Mouse (Mus musculus) telencephalon, adult 2 months (tissue): Measurements from ENCODE around the gene Synj2.

Source experiments
- DNase-seq: peaks from one replicate; pipeline ENCODE4 v3.0.0-alpha.2; 2011; ENCODE audit warnings: low read depth, low spot score

Synj2 gene

DNA sequence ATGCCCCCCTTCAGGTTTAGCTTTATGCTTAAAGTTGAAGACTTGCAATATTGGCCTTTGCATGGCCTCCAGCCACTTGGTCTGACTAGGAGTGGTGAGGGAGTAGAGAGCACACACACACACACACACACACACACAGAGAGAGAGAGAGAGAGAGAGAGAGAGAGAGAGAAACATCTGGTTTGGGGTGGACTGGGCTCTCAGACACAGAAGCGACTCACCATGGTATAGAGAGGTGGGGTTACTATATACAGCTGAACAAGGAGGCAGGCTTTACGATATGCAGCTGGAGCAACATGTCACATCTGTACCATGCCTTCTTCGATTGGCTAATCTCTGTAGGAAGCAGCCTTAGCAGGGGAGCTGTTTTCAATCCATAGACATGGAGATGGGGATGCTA, 5.4 kb upstream of the Synj2 start:
- no peak for DNase-seq

GRCm38 (mm10) chr17:5936276-5936675, 4.8 kb upstream of the Synj2 start:
- DNase-seq = no peak

DNA sequence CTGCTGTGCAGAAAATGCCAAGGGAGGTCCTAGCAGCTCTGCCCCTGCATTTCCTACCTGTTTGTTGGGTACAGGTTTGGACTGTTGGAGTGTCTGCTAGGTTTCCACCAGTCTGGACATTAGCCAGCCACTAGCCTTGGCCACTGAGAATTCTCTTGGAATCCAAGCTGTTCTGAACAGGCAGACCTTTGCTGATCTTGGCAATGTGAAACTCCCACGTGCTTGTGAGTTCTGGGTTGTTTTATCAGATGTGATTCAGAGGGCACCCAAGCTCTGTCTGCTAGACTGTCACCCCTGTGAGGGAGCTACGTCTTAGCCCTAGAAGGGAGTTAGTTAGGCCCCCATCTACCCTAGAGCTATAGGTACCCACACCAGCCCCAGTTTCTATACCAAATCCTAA, 3.6 kb upstream of the Synj2 start:
- no peak for DNase-seq

GRCm38 (mm10) chr17:5939871-5940270, 1.2 kb upstream of the Synj2 start:
- DNase-seq = no peak

DNA sequence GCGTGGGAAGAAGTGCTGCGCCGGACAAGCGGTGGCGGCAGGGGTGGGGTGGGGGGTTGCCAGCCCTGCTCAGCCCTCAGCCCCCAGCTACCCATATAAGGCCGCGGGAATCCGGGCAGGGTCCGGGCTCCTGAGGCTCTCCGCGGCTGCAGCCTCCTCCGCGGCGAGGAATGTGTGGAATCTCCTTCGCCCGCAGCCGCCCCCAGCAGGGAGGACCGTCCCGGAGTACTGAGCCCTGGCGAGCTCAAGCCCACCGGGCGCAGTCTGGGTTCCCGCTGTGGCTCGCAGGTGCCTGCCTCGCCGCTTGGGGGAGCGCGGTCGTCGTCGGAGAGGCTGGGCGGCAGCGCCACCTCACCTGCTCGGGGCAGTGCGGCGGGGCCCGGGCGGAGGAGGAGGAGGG, 288 bp upstream of the Synj2 start:
- DNase-seq = no peak

- DNase-seq = no peak
These were observed 1.1 kb downstream of the Synj2 start for GRCm38 (mm10) chr17:5942156-5942555.

GRCm38 (mm10) chr17:5943053-5943452, 2.0 kb downstream of the Synj2 start:
- DNase-seq = no peak

DNA sequence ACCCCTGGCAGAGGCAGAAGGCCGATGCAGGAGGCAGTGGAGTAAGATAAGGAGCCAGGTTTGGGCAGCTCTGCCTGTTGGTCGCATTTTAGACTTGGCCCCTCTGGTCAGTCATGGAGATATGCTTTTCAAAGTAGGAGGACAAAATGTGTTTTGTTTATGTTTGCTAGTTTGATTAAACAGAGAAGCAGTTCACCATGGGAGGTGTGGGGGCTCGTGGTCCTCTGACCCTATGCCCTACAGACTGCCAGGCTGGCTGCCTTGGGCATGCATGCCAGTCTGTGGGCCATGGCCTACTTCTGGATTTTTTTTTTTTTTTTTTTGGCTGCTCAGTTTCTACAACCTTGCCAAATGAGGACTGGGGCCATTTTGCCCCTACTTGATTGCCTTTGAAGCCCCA, 6.0 kb downstream of the Synj2 start:
- no peak for DNase-seq

- no peak for DNase-seq
These were observed 11.4 kb downstream of the Synj2 start for GRCm38 (mm10) chr17:5952455-5952854.

DNA sequence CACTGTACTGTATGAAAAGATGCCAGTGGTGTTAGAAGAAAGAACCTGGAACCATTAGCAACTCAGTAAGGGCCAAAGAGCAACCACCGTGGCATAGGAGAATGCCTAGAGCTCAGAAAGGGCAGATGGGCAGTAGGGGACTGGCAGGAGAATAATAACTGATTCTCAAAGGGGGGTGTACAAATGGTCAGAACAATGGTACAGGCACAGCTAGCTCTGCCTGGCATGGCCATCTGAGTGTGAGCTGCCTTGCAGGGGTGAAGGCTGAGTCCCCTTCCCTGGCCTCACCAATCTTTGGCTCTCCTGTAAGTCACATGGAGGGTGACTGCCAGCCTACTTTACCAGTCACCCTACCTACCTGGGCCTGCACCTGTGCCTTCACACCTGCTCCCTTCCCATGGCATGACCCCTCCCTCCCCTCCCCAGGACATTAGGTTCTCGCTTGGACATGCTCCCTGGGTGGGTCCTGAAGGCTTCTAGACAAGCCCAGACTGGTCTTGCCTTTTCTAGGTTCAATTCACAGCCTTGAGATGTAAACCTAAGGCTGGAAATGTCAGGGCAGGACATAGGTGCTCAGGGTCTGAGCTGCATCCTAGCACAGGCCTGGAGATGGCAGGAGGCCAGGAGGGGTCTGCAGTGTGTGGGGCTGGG, 15.4 kb downstream of the Synj2 start:
- no peak for DNase-seq

DNA sequence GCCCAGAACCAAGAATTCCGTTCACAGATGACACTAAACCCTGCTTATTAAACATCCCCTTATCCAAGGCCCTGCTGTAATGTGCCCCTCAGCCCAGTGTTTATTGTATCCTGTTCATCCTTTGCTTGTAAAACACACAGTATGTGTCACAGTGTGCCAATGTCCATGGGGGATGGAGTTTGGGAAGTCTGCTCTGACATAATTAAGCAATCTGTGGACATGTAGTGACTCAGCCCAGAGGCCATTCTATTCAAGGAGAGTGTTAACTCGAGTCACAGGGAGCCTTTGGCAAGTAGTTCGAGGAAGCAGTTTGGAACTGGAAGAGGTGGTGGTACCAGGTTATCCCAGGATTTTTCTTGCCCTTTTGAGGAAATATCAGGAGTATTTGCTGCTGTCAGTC, 16.0 kb downstream of the Synj2 start:
- DNase-seq = no peak

DNA sequence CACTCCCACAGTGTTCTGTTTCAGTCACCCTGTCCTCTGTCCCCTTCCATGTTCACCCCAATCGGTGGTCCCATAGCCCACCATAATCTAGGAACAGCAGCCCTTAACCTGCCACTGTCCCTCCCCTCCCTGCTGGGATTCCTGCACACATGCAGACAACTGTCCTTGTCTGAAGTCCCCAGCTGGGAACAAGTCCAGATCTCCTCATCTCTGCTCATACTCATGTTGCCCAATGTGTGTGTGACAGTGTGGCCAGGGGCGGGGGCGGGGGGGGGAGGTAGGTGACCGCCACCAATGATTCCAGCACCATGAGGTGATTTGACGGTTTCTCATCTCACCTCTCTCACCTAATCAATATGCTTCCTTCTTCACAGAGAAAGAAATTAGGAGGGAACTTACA, 17.1 kb downstream of the Synj2 start:
- no peak for DNase-seq

- DNase-seq = no peak
These were observed 17.6 kb downstream of the Synj2 start for GRCm38 (mm10) chr17:5958636-5959035.

DNA sequence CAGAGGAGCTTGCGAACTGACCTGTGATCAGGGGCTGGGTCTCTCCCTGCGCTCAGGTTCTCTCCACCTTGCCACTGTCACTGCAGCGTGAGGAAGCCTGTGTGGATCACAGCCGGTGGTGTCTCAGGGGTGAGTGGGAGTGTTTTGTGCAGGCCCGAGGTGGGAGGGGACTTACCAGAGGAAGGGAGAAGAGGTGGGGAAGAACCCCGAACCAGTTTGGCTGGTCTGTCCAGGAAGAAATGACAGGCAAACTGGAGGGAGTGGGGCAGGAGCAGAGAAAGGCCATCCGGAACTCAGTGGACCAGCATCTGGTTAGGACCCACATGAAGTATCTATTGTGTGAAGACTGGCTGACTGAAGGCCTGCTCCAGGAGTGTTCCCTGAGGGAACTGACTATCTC, 18.0 kb downstream of the Synj2 start:
- no peak for DNase-seq

DNA sequence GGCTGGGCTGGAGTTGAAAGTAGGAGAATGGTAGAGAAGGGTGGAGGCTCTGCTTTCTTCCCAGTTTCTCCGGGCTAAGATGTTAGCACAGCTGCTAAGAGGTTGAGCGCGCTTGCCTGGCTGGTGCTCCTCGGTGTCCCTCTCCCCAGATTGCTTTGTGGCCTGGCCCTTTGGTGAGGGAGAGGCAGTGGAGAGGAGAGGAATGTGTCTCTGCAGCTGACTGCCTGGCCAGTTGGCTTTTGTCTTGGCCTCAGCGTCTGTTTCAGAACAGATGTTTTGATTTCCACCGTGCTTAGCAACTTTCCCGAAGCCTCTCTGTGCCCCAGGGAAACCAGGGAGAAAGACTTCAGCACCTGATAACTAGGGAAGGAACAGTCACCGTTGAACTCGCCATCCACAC, 18.7 kb downstream of the Synj2 start:
- no peak for DNase-seq

- DNase-seq = no peak
These were observed 22.7 kb downstream of the Synj2 start for GRCm38 (mm10) chr17:5963766-5964165.

DNA sequence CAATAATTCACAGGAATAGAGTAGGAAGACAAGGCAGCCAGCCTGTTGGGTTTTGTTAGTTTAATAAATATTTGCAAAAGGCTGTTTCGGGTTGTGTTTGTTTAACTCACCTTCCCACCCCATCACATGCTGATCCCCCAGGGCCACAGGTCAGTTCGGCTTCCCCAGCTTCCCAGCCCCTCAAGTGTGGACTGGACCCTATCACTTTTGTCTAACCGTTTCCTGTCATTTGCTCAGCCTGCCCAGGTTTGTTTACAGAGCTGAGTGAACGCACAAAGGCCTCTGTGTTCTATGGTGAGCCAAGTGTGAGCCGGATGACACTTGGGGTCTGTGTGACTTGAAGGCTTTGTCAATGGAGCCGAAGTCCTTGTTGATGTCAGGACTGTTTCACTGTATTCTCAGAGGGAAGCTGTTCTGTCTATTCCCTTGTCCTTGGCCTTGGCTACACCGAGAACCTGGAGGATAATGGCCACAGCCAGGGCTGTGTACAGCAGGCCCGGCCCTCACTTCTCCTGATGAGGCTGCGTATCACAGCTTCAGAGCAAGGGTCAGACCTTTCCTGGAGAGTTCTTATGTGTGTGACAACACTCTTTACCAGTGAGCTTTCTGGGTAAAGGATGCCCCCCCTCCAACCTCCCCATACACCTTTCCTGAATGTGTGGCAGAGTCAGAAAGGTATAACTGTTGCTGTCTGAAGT, 24.2 kb downstream of the Synj2 start:
- DNase-seq = no peak

DNA sequence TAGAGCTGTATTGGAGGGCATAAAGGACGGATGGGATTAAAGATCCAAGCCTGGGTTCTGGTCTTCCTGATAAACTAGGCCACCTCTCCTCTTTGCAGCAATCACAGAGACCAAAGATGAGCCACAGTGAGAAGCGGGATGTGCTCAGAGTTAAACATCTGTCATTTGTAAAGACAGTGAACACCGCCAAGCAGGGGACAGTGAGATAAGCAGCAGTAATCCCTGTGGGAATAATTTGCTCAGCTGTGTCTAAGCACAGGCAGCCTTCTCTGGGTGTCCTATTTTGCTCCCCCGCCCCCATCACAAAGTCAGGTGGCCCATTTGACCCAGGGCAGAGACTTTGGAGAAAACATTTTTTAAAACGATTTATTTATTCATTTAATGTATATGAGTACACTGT, 25.6 kb downstream of the Synj2 start:
- no peak for DNase-seq

DNA sequence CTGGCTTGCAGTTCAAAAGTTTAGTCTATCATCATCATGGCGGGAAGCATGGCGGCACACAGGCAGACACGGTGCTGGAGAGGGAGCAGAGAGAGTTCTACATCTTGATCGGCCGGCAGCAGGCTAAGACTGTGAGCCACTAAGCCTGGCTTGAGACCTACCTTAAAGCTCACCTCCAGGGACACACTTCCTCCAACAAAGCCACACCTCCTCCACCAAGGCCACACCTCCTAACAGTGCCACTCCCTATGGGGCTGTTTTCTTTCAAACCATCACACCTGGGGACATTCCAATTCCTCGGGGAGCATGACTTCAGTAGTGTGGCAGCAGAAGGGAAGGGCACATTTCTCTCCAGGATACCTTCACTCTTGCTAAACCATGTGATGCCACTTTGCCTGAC, 27.5 kb downstream of the Synj2 start:
- no peak for DNase-seq

DNA sequence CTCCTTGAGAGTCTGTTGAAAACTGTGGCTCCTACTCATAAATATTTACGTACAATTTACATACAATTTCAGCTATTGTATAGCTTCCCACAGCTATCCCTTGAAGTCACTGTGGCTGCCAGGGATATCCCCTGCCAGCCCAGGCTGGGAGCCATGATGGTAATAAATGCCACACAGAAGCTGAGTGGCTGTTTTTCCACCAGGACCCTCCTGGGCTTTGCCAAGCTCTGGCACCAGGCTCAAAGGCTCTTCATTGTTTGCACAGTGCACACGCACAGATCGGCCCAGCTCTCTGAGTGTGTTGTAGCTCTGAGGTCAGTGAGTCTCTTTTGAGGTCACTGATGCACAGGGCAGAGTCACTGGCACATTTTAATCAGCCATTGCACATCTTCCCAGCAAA, 28.2 kb downstream of the Synj2 start:
- no peak for DNase-seq

DNA sequence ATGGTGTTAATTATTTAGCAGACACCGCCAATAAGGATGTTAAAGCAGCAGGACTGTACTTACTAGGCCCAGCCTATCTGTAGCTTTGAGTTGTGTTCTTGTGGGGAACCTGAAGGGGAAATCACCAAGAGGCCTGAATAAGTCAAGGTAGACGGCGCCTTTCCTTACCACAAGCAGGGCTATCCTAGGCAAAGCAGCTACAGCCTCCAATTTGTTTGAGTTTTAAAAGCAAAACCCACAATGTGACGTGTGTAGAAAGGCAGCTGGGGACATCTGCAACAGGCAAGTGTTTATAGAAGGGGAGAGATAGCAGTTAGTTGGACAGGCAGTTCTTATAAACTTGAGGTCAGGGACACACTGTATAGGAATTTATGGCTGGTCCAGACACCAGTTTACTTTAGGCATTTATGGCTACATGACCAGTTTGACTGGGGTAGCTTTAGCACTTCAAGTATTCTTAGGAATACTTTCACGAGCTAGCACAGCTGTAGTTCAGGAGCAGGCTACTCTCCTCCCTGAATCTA, 29.3 kb downstream of the Synj2 start:
- no peak for DNase-seq

- DNase-seq = no peak
These were observed 32.5 kb downstream of the Synj2 start for GRCm38 (mm10) chr17:5973536-5973935.
